Mouse (Mus musculus): ENCODE data around the gene Kcnj9.
A peak's percentile ranks its signal among the peaks of the same experiment; 100 is the strongest.

Kcnj9 gene

DNA sequence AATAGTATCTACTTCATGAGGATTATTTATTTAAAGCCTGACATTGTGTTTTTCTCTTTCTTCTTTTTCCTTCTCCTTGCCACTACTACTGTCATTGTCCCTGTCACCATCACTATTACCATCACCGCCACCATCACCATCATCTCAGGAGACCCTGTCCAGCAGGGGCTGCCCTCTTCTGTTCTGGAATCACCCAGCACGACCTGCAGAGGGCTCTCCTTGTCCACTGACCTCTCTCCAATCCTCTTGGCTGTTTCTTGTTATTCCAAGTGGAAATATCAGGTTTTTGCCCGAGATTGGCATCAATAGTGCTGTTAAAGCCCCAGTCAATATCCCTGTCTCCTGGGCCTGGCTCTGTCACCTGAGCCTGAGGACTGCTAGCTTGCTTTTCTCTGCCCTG, 4.4 kb upstream of the Kcnj9 start:
- no peak for DNase-seq (ENCODE audit: low read depth)

- no peak for DNase-seq (ENCODE audit: low read depth)
These were observed 3.8 kb upstream of the Kcnj9 start for GRCm38 (mm10) chr1:172332925-172333324.

DNA sequence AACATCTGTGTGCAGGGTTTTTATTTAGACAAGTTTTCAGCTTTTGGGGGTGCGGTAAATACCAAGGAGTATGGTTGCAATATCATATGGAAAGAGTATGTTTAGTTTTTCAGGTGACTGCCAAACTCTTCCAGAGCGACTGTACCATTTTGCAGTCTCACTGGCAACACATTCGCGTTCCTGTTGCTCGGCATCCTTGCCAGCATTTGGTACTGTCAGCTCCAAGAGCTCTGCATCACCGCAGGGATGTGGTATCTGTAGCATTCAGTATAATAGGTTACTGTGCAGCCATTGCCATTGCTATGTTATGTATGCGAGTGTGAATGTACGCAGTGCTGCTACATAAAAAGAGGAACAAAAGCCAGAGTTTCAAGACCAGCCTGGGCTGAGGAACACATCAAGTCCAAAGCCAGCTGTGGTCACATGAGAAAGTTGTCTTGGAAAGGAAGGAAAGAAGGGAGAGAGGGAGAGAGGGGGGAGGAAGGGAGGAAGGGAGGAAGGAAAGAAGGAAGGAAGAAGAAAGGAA, 2.4 kb upstream of the Kcnj9 start:
- DNase-seq (ENCODE audit: low read depth), result no peak

DNA sequence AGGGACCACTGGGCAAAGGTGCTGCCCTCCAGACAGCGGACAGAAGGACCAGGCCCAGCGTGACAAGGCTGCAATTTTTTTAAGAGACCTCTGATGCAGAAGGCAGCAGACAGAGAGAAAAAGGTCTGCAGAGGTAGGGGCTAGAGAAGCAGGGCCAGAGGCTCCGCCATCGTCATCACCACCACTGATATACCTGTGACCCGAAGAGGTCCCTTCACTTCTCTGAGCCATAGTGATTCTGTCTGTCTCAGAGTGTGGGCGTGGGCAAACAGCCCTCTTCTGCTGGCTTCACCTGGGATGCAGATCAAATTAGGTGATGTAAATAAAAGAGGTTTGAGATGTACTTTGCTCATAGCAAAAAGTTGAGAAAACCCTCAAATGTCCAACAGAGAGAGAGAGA, 498 bp upstream of the Kcnj9 start:
- DNase-seq (ENCODE audit: low read depth), result no peak

DNA sequence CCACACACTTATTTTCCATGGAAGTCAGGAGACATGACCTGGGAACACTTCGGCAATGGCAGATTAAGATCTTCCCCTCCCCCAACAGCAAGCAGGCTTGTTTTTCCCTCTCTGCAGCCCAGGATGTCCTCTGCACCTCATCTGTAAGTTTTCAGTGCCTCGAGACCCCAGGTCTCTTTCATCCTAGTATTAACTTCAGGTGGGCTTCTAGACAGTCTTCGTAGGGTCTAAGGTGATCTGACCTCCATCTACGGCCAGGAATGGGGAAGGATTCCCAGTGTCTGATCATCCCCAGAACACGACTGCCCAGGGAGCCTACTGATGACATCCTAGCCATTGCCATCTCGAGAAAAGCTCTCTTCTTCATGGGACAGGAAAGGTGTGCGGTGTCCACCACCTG, 657 bp downstream of the Kcnj9 start:
- DNase-seq (ENCODE audit: low read depth), result no peak

DNA sequence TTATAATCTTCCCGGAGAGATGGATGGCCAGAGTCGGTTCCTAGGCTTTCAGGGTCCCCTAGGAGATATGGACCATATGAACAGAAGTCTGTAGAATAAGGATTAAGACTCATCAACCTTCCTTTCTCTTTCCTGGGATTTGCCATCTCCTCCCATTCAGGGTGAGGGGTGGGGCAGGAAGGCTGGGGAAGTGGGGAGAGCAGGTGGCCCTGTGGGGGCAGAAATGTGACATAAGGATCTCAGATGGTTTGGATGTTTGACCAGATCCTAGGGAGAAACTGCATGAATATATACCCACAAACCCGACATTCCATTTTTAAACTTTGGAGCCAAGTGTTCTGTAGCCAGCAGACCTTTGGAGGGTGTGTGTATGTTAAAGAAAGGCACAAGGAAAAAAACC, 1.1 kb downstream of the Kcnj9 start:
- DNase-seq (ENCODE audit: low read depth), result no peak

- DNase-seq (ENCODE audit: low read depth), result no peak
These were observed 1.7 kb downstream of the Kcnj9 start for GRCm38 (mm10) chr1:172327206-172328001.

DNA sequence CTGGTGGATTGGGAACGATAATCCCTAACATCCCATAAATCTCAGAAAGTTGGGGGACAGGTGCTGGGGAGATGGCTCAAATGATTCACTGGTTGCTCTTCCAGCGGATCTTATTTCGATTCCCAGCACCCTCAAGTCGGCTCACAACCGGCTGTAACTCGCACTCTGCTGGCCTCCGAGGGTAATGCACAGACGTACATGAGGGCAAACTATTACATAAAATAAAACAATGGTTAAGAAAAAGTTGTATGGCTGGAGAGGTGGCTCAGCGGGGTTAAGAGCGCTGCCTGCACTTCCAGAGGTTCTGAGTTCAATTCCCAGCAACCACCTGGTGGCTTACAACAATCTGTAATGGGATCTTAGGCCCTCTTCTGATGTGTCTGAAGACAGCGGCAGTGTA, 2.4 kb downstream of the Kcnj9 start:
- peak; percentile 35 for DNase-seq (ENCODE audit: low read depth)

GRCm38 (mm10) chr1:172325680-172326535, 3.2 kb downstream of the Kcnj9 start:
- DNase-seq (ENCODE audit: low read depth), result peak; percentile 81

DNA sequence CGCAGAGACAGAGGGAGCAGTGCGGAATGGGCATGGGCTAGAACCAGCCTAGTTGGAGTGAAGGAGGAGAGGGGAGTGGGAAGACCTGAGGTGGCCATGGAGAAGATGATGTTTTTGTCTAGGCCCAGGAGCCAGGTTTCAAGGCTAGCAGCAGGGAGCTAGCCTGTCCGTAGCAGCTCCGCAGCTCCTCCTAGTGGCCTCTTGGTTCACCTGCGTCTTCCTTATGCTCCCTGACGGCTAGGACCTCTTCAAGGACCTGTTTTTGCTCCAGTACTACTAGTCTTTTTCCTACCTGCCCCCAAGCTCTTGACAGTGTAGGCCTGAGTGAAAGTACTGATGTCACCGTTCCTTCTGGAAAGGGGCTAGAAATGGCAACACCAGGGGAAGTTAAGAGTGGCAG, 4.4 kb downstream of the Kcnj9 start:
- DNase-seq (ENCODE audit: low read depth), result peak; percentile 86

DNA sequence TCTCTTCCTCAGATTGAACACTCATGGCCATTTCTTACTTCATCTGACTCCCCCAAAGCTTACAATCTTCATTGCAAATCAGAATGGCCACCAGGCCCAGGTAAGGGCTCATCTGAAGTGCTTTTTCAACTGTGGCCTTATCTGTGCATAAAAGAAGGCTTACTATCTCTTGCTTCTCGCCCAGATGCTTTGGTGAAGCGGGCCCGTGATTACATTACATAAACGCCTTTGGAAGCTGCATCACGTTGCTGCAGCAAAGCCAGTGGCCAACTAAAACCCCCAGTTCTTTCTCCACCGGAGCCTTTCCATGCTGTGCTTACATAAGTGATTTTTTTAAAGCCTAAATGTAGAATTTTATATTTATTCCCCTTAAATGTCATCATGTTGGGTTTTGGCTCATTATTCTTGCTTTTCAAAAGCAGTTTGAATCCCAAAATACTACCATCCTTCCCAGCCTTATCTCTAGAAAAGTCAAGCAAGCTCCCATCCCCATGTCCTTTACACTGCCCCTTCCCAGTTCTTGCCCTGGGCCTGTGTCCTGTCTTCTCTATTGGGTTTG, 5.2 kb downstream of the Kcnj9 start:
- DNase-seq (ENCODE audit: low read depth), result no peak

GRCm38 (mm10) chr1:172323298-172323697, 5.8 kb downstream of the Kcnj9 start:
- no peak for DNase-seq (ENCODE audit: low read depth)

GRCm38 (mm10) chr1:172322725-172323124, 6.4 kb downstream of the Kcnj9 start:
- no peak for DNase-seq (ENCODE audit: low read depth)

GRCm38 (mm10) chr1:172319921-172320411, 9.2 kb downstream of the Kcnj9 start:
- DNase-seq (ENCODE audit: low read depth), result no peak

DNA sequence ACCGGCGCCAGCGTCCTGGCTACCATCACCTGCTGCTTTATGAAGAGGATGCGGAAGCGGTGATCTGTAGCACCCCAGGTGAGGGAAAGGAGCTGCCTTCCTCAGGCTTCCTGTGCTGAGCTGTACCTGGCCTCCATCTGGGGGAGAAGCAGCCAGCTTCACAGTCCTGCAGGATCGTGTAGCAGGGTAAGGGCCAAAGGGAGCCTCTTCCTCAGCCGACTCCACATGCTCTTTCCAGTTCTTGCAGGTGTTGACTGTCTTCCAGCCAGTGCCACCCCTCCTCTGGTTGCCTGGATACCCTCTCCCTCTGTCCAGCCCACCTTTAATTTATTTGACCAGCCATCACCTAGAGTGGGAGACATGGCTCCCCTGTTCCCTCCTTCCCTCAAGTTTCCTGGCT, 9.8 kb downstream of the Kcnj9 start:
- no peak for DNase-seq (ENCODE audit: low read depth)

GRCm38 (mm10) chr1:172318424-172319035, 10.6 kb downstream of the Kcnj9 start:
- no peak for DNase-seq (ENCODE audit: low read depth)

DNA sequence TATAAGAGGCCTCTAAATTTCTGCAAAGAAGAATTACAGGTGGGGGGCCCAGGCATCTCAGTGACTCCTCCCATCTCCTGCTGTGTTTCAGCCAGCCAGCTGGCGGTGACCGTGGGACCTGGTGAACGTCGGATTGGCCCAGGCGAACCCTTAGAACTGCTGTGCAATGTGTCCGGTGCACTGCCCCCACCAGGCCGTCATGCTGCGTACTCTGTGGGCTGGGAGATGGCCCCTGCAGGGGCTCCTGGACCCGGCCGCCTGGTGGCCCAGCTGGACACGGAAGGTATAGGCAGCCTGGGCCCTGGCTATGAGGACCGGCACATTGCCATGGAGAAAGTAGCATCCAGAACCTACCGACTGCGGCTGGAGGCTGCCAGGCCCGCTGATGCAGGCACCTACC, 11.2 kb downstream of the Kcnj9 start:
- DNase-seq (ENCODE audit: low read depth), result no peak

DNA sequence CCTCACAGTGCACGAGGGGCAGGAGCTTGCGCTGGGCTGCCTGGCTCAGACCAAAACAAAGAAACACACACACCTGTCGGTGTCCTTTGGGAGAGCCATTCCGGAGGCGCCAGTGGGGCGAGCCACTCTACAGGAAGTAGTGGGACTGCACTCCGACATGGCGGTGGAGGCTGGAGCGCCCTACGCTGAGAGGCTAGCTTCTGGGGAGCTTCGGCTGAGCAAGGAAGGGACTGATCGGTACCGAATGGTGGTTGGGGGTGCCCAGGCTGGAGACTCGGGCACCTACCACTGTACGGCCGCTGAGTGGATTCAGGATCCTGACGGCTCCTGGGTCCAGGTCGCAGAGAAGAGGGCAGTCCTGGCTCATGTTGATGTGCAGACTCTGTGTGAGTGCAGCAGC, 11.7 kb downstream of the Kcnj9 start:
- no peak for DNase-seq (ENCODE audit: low read depth)

DNA sequence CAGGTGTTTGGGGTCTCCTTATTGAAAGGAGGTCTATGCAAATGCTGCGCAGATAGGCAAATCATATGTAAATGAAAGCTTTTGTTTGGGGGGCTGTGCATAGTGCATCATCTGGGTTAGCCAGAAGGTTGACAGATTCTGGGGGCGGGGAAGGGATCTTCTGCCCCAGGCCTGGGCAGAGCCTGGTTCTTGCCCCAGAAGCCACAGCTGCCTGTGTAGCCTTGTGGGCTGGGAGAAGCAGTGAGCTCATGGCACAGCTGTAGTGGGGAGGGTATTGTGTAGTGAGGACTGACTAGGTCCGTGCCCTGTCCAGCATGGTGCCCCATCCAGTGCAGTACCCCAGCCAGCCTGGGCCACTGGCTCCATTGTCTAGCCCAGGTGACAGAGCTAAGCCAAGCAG, 14.2 kb downstream of the Kcnj9 start:
- DNase-seq (ENCODE audit: low read depth), result no peak

- DNase-seq (ENCODE audit: low read depth), result no peak
These were observed 15.3 kb downstream of the Kcnj9 start for GRCm38 (mm10) chr1:172313613-172314411.
